In the genomic region with DNA sequence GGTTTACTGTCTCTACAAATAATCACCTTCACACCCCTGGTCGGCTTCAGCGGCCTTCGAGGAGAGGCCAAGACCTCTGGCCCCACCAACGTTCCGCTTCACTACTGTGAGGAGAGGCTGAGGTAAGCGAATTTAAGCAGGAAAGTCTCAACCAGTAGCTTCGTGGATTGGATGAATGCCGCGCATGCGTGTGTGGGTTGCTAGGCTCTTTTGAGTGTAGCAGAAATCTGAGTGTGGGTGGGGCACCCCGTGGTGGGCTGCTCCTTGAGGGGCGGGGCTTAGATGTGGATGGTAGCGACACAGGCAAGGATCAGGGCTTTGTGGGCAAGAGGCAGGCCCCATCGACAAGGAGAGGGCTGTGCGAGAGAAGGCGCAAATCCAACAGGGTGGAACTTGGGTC, we compare ENCODE assay signal across 42 mouse cellular contexts. TPM values are rescaled to one million over a fixed set of nuclear protein-coding genes. Genes with fewer than 3 reads are reported as not detected.
"Had no signal": no experiment of that assay in that cellular context is flagged by ENCODE, and none has a peak within 500 bp of the region (broad histone marks: within the 10 kb centered on the region; RNA-seq: fewer than 3 reads in every experiment).

A gene (minus strand): TSS at position 96 of the 400 bp plus-strand sequence.

- H3K4me2 ChIP-seq: heart, embryonic 12.5 days; hindbrain, embryonic 12.5 days; hindbrain, embryonic 15.5 days; limb, embryonic 13.5 days; limb, embryonic 15.5 days; liver, embryonic 12.5 days had no signal

- H3K27me3 ChIP-seq: heart, embryonic 12.5 days; hindbrain, embryonic 12.5 days; hindbrain, embryonic 15.5 days; limb, embryonic 13.5 days; limb, embryonic 15.5 days; liver, embryonic 12.5 days had no signal

- DNase-seq: gastrocnemius, adult 2 months; gastrocnemius, postnatal 10 days; gastrocnemius, postnatal 25 days; heart, adult 18-20 months; heart, postnatal 10 days; heart, postnatal 4 days; kidney, adult 11 months; kidney, adult 2 months; kidney, postnatal 10 days; kidney, postnatal 25 days; layer of hippocampus, adult 9-11 months; layer of hippocampus, postnatal 36 days; left cerebral cortex, postnatal 4 days had no signal

- H3K9ac ChIP-seq: heart, embryonic 12.5 days; hindbrain, embryonic 12.5 days; hindbrain, embryonic 15.5 days; limb, embryonic 13.5 days; limb, embryonic 15.5 days; liver, embryonic 12.5 days had no signal

- ATAC-seq: hindbrain, postnatal 0 days; intestine, embryonic 16.5 days; liver, embryonic 12.5 days had no signal

- H3K4me3 ChIP-seq: gastrocnemius, adult 2 months; heart, embryonic 10.5 days; heart, embryonic 12.5 days; hindbrain, embryonic 10.5 days; hindbrain, embryonic 12.5 days; hindbrain, embryonic 15.5 days; limb, embryonic 13.5 days; limb, embryonic 15.5 days; liver, embryonic 12.5 days had no signal

- H3K36me3 ChIP-seq: heart, embryonic 10.5 days; heart, embryonic 12.5 days; hindbrain, embryonic 10.5 days; hindbrain, embryonic 12.5 days; hindbrain, embryonic 15.5 days; limb, embryonic 13.5 days; limb, embryonic 15.5 days; liver, embryonic 12.5 days had no signal

- H3K27ac ChIP-seq: gastrocnemius, adult 2 months; heart, embryonic 10.5 days; hindbrain, embryonic 10.5 days; hindbrain, embryonic 12.5 days; hindbrain, embryonic 15.5 days; hindbrain, postnatal 0 days; limb, embryonic 13.5 days; limb, embryonic 15.5 days; liver, embryonic 12.5 days had no signal

- H3K4me1 ChIP-seq: heart, embryonic 10.5 days; heart, embryonic 12.5 days; hindbrain, embryonic 10.5 days; hindbrain, embryonic 12.5 days; hindbrain, embryonic 15.5 days; limb, embryonic 13.5 days; limb, embryonic 15.5 days; liver, embryonic 12.5 days had no signal

- H3K9me3 ChIP-seq: hindbrain, embryonic 15.5 days; limb, embryonic 15.5 days had no signal

RNA-seq across cellular contexts. Expression of the gene that starts here (rescaled TPM):
- total RNA-seq: gastrocnemius, adult 2 months; gastrocnemius, postnatal 10 days; gastrocnemius, postnatal 25 days; gastrocnemius, postnatal 4 days; granulocyte monocyte progenitor cell, adult 5-6 weeks; heart, adult 18-20 months; heart, adult 8-10 months; heart, postnatal 10 days; heart, postnatal 25 days; heart, postnatal 4 days; hindbrain, postnatal 0 days; layer of hippocampus, adult 18-20 months; layer of hippocampus, adult 8-10 months; layer of hippocampus, postnatal 14 days; layer of hippocampus, postnatal 36 days; left cerebral cortex, adult 18-20 months; left cerebral cortex, adult 8-10 months; left cerebral cortex, postnatal 10 days; left cerebral cortex, postnatal 25 days; left cerebral cortex, postnatal 4 days; liver, adult 2 months had no signal
- polyA plus RNA-seq: heart, embryonic 10.5 days; heart, embryonic 12.5 days; heart, embryonic 14.5 days; heart, embryonic 16.5 days; hindbrain, embryonic 10.5 days; hindbrain, embryonic 12.5 days; hindbrain, embryonic 15.5 days; hindbrain, postnatal 0 days; intestine, embryonic 14.5 days; intestine, embryonic 16.5 days; kidney, adult 2 months; kidney, embryonic 14.5 days; kidney, embryonic 16.5 days; large intestine, adult 2 months; limb, embryonic 11.5 days; limb, embryonic 13.5 days; limb, embryonic 15.5 days; liver, adult 2 months; liver, embryonic 12.5 days had no signal
